Comparison of ENCODE assay signal across 8 mouse cellular contexts in genomic region chr10:90596576-90596975, GRCm38 (mm10).
DNase-seq lines count a peak whose midpoint lies in the region.

No protein-coding gene starts in this region.

- intact Hi-C loops in left cerebral cortex, postnatal 4 days (cut with DNase I) = no loop called here

- DNase-seq in frontal cortex, adult 2 months (ENCODE audit: extremely low spot score in 1 of 2, low spot score in 1 of 2) = peak; percentile 59 to 83
- no peak for DNase-seq in frontal cortex, postnatal 14 days (ENCODE audit: low spot score in 2 of 2)
- DNase-seq in forelimb bud, embryonic 11.5 days (ENCODE audit: low read depth, low spot score) = peak; percentile 9
- DNase-seq in left cerebral cortex, postnatal 4 days = peak; percentile 42
- DNase-seq in right cerebral cortex, postnatal 14 days = peak; percentile 69
- DNase-seq in heart, adult 11 months = no peak
- DNase-seq in B cell, adult 2 months = no peak
- no peak for DNase-seq in kidney, postnatal 25 days

Comparison
In these comparisons a context has a peak if more than half of its experiments do, and no peak if none do; other contexts are left out.
1. DNase-seq: peak in frontal cortex, adult 2 months (2 of 2), forelimb bud, embryonic 11.5 days (single experiment), left cerebral cortex, postnatal 4 days (single experiment) and right cerebral cortex, postnatal 14 days (single experiment); none in frontal cortex, postnatal 14 days (0 of 2), heart, adult 11 months (single experiment), B cell, adult 2 months (0 of 2) and kidney, postnatal 25 days (0 of 2).